Mouse (Mus musculus) erythroid progenitor cell, adult 5-6 weeks (primary cell): ENCODE results near the gene Acss1. TPM values are rescaled to one million over a fixed set of nuclear protein-coding genes. Genes with fewer than 3 reads are reported as not detected.

Experiments
- ATAC-seq: replicated peaks from 2 replicates; pipeline ENCODE4 v1.8.0; 2016; ENCODE audit warnings: moderate number of reproducible peaks, mild to moderate bottlenecking, moderate TSS enrichment, inconsistent platforms; ENCODE audit not compliant: poor library complexity, low FRiP score, severe bottlenecking
- total RNA-seq, 2 experiments: library from RNA; stranded (forward) in 1 of 2; stranded (reverse) in 1 of 2; fragments of 150-400 nt in 1 of 2; fragments of 186-747, 209-891 nt in 1 of 2; gene quantifications; 2 replicates each; pipeline versions ENCODE4 v1.2.3 to v1.2.4; 2015 to 2017; ENCODE audit warnings: low replicate concordance in 2 of 2

Gene Acss1
- total RNA-seq, 2 experiments from 2014 or later, result 35.6 to 43.3 TPM

DNA sequence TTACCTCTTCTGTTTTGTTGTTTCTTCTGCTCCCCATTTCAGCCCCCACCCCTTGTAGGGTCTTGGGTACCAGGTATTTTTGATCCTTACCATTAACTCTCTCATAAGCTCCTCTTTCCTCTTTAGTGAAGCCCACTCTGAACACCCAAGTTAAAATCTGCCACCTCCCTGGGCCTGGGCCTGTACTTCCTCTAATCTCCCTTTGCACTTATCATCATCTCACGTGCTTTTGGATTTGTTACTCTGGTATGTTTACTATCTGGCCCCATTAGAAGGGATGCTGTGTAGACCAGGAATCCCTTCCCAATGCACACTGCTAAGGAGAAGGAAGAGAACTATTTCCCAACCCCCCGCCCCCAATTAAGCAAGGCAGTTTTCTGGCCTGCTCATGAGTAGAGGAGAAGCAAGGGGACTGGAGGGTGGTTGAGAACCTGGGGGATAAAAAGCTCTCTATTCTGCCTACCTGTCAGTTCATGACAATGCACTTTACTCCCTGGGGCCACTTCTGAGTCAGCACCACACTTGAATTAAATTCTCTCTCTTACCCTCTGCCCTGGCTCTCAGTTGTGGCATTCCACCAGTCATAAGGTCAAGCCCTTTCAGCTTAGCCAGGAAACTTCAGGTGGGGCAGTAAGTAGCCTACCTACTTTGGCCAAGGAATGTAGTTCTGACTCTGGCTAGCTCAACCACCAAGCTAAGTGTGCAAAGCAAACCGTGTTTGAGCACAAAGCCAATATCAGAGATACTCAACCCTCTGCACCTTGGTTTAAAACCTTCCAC is 72.7 kb downstream of the Acss1 start:
- no peak for ATAC-seq

- no peak for ATAC-seq
Observed at GRCm38 (mm10) chr2:150589076-150589475, 79.2 kb downstream of the Acss1 start.

- ATAC-seq, result no peak
Observed at GRCm38 (mm10) chr2:150579628-150580027, 88.7 kb downstream of the Acss1 start.

- ATAC-seq, result no peak
Observed at GRCm38 (mm10) chr2:150578603-150579002, 89.7 kb downstream of the Acss1 start.

- ATAC-seq, result no peak
Observed at GRCm38 (mm10) chr2:150576256-150576655, 92.0 kb downstream of the Acss1 start.

DNA sequence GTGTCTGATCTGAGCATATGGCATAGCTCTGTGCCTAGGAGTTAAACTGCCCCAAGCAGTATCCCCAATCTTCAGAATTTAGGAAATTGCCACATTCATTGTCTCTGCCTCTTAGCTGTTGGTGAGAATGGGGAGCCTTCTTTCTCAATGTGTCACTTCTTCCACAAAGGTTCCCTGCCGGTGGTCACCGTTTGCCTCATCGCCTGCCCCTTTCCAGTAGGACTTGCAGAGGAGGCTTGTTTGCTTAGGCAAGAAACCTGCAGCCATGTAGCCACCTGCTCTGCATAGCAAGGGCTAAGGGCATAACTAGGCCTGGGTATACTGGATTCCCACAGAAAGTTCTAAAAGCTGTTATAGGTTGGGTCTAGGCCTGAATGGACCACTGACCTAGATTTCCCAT is 95.8 kb downstream of the Acss1 start:
- no peak for ATAC-seq

DNA sequence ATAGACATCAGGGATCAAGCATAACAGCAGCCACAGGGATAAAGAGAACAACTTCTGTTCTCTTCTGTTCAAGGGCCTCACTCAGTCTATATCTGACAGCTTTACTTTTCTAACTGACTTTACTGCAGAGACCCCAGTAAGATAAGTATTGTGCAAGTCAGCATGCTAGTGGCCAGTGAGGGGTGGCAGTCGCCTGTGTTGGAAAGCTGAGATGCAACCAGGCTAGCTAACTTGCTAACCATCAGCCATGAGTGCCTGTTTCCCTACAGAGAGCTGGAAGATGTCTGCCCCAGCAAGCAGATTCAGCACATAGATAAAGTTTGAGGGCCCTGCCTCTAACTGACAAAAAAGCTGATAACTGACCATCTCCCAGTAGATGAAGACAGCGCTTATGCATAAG is 97.5 kb downstream of the Acss1 start:
- no peak for ATAC-seq

DNA sequence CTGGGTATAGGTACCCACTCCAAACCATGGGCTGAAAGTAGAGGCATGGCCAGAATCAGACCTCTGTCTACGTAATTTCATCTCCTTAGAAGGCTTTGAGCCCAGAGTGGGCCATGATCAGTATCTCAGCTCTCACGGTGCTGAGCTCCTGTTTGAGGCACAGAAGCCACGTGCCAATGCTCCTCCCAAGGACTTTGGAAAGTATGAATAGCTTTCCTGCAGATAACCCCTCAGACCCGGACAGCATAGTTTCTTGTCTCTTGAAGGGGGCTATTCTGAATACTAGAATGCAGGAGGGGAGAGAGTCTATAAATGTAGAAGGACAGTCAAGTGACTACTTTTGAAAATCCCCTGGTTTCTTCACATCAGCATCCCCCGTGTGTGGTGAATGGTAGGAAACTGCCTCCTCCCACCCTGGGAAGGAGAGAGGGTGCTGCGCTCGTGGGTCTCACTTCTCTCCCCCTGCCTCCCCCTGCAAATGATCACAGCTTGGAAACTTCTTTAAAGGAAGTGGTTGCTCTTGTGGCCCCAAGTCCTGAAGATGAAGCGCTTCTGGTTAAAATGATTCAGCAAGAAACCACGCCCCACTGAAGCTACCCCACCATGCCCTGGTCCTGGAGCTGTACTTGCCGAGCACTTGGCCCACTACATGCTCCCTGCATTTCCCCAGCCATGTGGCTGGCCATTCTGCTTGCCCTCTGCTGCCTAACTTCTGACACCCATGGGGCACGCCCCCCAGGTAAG is 98.3 kb downstream of the Acss1 start, which contains the start of gene Cst7:
Cst7 (plus strand) TSS at position 569 of the 744 bp plus-strand sequence.
- no peak for ATAC-seq

Other genes with a start within 250 kb of the Acss1 start
- not detected in 2 replicates for gene Zfp442, start 217.0 kb downstream of the Acss1 start, total RNA-seq (2015; ENCODE audit: low replicate concordance)
- 1.5 TPM in 1 of 2 replicates, not detected in the other for gene Zfp442, start 217.0 kb downstream of the Acss1 start, total RNA-seq (2017; ENCODE audit: low replicate concordance)
- gene Zfp345, start 183.4 kb downstream of the Acss1 start, total RNA-seq (2015; ENCODE audit: low replicate concordance), result not detected in 2 replicates
- gene Zfp345, start 183.4 kb downstream of the Acss1 start, total RNA-seq (2017; ENCODE audit: low replicate concordance), result not detected in 2 replicates
- gene Cst7, start 98.1 kb downstream of the Acss1 start, total RNA-seq (2015; ENCODE audit: low replicate concordance), result 26.8 and 31.7 TPM in 2 replicates
- gene Cst7, start 98.1 kb downstream of the Acss1 start, total RNA-seq (2017; ENCODE audit: low replicate concordance), result 10.7 and 24.7 TPM in 2 replicates
- gene Apmap, start 59.9 kb downstream of the Acss1 start, total RNA-seq (2015; ENCODE audit: low replicate concordance), result 16.6 and 25.2 TPM in 2 replicates
- 18.1 and 35.9 TPM in 2 replicates for gene Apmap, start 59.9 kb downstream of the Acss1 start, total RNA-seq (2017; ENCODE audit: low replicate concordance)
- gene Vsx1, start 20.9 kb upstream of the Acss1 start, total RNA-seq (2015; ENCODE audit: low replicate concordance), result not detected in 2 replicates
- gene Vsx1, start 20.9 kb upstream of the Acss1 start, total RNA-seq (2017; ENCODE audit: low replicate concordance), result 0.51 TPM in 1 of 2 replicates, not detected in the other
- gene Entpd6, start 80.5 kb upstream of the Acss1 start, total RNA-seq (2015; ENCODE audit: low replicate concordance), result 1.1 and 1.7 TPM in 2 replicates
- gene Entpd6, start 80.5 kb upstream of the Acss1 start, total RNA-seq (2017; ENCODE audit: low replicate concordance), result 1.7 TPM in 1 of 2 replicates, not detected in the other
- 2.1 and 3.6 TPM in 2 replicates for gene Pygb, start 118.2 kb upstream of the Acss1 start, total RNA-seq (2015; ENCODE audit: low replicate concordance)
- gene Pygb, start 118.2 kb upstream of the Acss1 start, total RNA-seq (2017; ENCODE audit: low replicate concordance), result 3.6 and 7.3 TPM in 2 replicates
- gene Abhd12, start 236.2 kb upstream of the Acss1 start, total RNA-seq (2015; ENCODE audit: low replicate concordance), result 7.2 and 29.8 TPM in 2 replicates
- 18.1 and 19.9 TPM in 2 replicates for gene Abhd12, start 236.2 kb upstream of the Acss1 start, total RNA-seq (2017; ENCODE audit: low replicate concordance)
- 29.8 and 64.2 TPM in 2 replicates for gene Gins1, start 236.9 kb upstream of the Acss1 start, total RNA-seq (2015; ENCODE audit: low replicate concordance)
- 66.7 and 67.6 TPM in 2 replicates for gene Gins1, start 236.9 kb upstream of the Acss1 start, total RNA-seq (2017; ENCODE audit: low replicate concordance)